Mouse (Mus musculus) forebrain, embryonic 10.5 days (tissue): ENCODE measurements around the gene Olfr819. TPM values are rescaled to one million over a fixed set of nuclear protein-coding genes. Genes with fewer than 3 reads are reported as not detected.
"Not testable (repeated sequence)": the region's sequence is repeated elsewhere in the genome, so short reads cannot be mapped to it uniquely, and the experiment has no call there.

Source experiments
- DNase-seq: peaks from one replicate; pipeline ENCODE4 v3.0.0-alpha.2; 2017; ENCODE audit warnings: low spot score; ENCODE audit errors: extremely low spot score
- H3K27ac ChIP-seq: fragments of 300-500 bp; sonication (generic); 2 replicates; pipeline ENCODE4 v1.5.1; 2016; ENCODE audit warnings: mild to moderate bottlenecking
- H3K27me3 ChIP-seq: fragments of 300-500 bp; sonication (generic); 2 replicates; pipeline ENCODE4 v1.6.1; 2016; ENCODE audit warnings: mild to moderate bottlenecking; ENCODE audit not compliant: poor library complexity, severe bottlenecking
- H3K36me3 ChIP-seq: fragments of 300-500 bp; sonication (generic); replicated peaks from 2 replicates; pipeline ENCODE4 v1.6.1; 2016; ENCODE audit warnings: mild to moderate bottlenecking, moderate library complexity
- H3K4me1 ChIP-seq: fragments of 300-500 bp; sonication (generic); 2 replicates; pipeline ENCODE4 v1.6.1; 2016
- H3K4me3 ChIP-seq: fragments of 300-500 bp; sonication (generic); 2 replicates; pipeline ENCODE4 v1.5.1; 2016; ENCODE audit warnings: mild to moderate bottlenecking, moderate library complexity
- H3K9me3 ChIP-seq: fragments of 300-500 bp; sonication (generic); 2 replicates; pipeline ENCODE4 v1.6.1; 2016; ENCODE audit warnings: mild to moderate bottlenecking, moderate library complexity
- WGBS: fragments of 180-500 bp; shearing (Covaris S2); methylation state at CpG from one replicate; pipeline ENCODE4 v1.1.7; 2016; 5-methylcytosine and 5-hydroxymethylcytosine counted together
- polyA plus RNA-seq: library from polyadenylated mRNA; unstranded; fragments of >200 nt; fragmentation: Nextera tagmentation; extraction: Ambion mirVana; gene quantifications from 2 replicates; pipeline ENCODE4 v1.2.1, GENCODE M21; 2016

Gene Olfr819
- polyA plus RNA-seq, result not detected in 2 replicates

DNA sequence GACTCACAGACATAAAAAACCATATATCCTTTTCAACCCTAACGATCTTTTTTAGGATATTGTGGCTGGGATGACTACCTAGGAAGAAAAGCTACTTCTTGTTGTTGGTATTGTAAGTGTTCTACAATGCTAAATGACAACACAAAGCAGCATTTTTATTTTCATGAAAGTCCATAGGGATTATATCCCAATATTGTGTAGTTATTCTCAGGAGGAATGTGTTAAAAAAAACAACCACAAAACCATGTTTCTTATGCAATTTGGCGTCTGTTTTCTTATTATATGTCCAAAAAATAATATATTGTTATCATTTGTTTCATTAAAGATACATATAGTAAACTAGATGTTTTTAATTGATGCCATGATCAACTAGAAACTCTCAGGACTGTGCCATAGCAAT lies at the start of gene Olfr819:
Gene Olfr819, minus strand, starts transcription at position 101 of the 400 bp plus-strand sequence.
- not testable (repeated sequence) for H3K4me3 ChIP-seq

DNA sequence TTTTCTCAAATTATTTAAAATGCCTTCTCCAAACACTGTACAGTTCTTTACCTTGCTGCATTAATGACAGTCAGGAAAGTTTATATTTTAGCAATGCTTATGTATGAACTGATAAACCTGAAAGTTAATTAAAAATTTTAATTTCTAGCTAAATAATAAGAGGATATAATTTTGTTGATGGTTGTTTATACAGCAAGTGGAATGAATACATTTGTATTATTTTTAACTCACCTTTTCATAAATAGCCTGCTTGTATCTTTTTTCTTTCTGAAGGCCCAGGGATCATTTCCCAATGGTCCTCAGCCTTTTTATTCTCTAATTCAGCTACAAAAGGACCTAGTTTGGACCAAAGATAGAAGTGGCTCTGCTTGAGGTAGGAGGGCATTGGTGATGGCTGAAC lies 45.3 kb upstream of the Olfr819 start, which contains the start of gene Olfr820:
Gene Olfr820, plus strand, starts transcription at position 301 of the 400 bp plus-strand sequence.
- DNase-seq, result no peak
- Histone ChIP-seq H3K9me3 (no peaks in the 10 kb centered on the region), H3K4me3 (no peak within 1 kb of the TSS), H3K27me3 (no peaks in the 10 kb centered on the region), H3K4me1 (no peaks in the 10 kb centered on the region), H3K27ac (no peak within 1 kb of the TSS), H3K36me3 (no peaks in the 10 kb centered on the region)

More for the DNA sequence above, at the start of gene Olfr819:
- H3K9me3 ChIP-seq, H3K27ac ChIP-seq, H3K27me3 ChIP-seq, H3K4me1 ChIP-seq, H3K36me3 ChIP-seq, DNase-seq: not testable (repeated sequence)
- 88% methylated on average over 2 of the region's 2 CpGs for WGBS

DNA sequence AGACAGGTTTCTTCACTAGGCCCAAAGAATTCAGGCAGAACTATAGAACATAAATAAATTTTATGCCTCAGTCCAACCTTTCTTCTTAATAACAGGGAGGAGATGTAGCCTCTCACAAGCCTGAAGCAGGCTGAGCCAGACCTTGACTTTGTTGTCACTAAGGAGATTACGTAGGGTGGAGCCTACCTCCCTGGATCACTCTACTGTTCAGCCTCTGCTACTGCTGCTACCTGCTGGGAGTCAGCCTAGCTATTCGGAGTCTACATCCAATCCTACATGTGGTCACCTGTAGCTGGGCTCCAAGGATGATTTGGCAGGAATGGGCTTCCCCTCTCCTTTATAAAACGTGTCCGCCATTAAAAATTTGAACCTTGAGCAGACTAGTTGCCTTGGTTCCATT lies 38.3 kb upstream of the Olfr819 start:
- not testable (repeated sequence) for H3K27me3 ChIP-seq, H3K27ac ChIP-seq, H3K4me3 ChIP-seq, DNase-seq, H3K4me1 ChIP-seq, H3K36me3 ChIP-seq
- H3K9me3 ChIP-seq, result peaks cover 15% of the 10 kb centered on the region; the same call in 1 of the 2 replicates
- WGBS, result 89% methylated on average over 4 of the region's 4 CpGs

DNA sequence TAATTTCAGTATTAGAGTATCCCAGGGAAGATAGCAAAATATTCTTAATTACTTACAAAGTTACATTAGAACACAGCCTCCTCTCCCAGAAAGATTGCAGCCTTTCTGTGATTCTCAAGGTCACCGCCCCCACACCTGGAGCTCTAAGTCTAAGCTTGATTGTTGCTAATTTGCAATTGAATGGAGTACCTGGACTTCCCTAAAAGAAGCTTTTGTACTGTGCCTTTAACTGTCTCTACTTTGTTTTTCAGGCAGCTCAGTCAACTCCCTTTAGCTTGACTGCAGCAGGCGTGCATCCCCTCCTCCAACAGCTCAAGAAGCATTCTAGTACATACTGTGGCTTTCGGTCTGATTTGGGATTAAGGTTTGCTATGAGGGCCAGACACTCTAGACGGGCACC lies 37.0 kb upstream of the Olfr819 start:
- H3K27me3 ChIP-seq, H3K36me3 ChIP-seq, H3K27ac ChIP-seq, H3K4me3 ChIP-seq, H3K4me1 ChIP-seq, DNase-seq: not testable (repeated sequence)
- 85% methylated on average over 4 of the region's 4 CpGs for whole genome bisulfite sequencing
- peaks cover 15% of the 10 kb centered on the region; the same call in 1 of the 2 replicates for H3K9me3 ChIP-seq

DNA sequence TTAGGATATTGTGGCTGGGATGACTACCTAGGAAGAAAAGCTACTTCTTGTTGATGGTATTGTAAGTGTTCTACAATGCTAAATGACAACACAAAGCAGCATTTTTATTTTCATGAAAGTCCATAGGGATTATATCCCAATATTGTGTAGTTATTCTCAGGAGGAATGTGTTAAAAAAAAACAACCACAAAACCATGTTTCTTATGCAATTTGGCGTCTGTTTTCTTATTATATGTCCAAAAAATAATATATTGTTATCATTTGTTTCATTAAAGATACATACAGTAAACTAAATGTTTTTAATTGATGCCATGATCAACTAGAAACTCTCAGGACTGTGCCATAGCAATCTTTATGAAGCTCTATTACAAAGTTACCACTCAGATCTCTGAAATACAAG lies 17.9 kb upstream of the Olfr819 start, which contains the start of gene Gm10310:
Gene Gm10310, minus strand, starts transcription at position 101 of the 400 bp plus-strand sequence.
- H3K4me1 ChIP-seq, H3K27me3 ChIP-seq, H3K27ac ChIP-seq, H3K9me3 ChIP-seq, H3K4me3 ChIP-seq, DNase-seq, H3K36me3 ChIP-seq: not testable (repeated sequence)
- no CpG with 5 or more reads among the region's 1 CpGs for whole genome bisulfite sequencing

DNA sequence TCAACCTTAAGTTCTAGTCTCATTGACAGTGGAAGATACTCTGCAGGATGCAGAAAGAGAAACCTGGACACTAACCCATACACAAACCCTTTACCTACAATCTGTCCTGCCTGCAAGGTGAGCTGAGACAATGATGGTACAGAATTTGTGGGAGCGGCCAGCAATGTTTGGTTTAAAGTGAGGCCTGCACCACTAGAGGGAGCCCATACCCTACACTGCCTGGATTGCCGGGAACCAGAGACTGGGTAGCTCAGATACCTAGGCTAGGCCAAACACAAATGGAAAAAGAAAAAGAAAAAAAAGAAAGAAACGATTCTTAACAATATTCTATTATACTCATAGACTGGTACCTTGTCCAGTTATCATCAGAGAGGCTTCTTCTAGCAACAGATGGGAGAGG lies 14.8 kb upstream of the Olfr819 start:
- not testable (repeated sequence) for H3K4me3 ChIP-seq, H3K27ac ChIP-seq, H3K9me3 ChIP-seq, H3K4me1 ChIP-seq, DNase-seq, H3K36me3 ChIP-seq, H3K27me3 ChIP-seq
- no CpG with 5 or more reads among the region's 3 CpGs for WGBS

DNA sequence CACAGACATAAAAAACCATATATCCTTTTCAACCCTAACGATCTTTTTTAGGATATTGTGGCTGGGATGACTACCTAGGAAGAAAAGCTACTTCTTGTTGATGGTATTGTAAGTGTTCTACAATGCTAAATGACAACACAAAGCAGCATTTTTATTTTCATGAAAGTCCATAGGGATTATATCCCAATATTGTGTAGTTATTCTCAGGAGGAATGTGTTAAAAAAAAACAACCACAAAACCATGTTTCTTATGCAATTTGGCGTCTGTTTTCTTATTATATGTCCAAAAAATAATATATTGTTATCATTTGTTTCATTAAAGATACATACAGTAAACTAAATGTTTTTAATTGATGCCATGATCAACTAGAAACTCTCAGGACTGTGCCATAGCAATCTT lies 9.0 kb upstream of the Olfr819 start, which contains the start of gene Olfr247:
Gene Olfr247, minus strand, starts transcription at position 101 of the 400 bp plus-strand sequence.
- DNase-seq, H3K4me1 ChIP-seq, H3K27me3 ChIP-seq, H3K27ac ChIP-seq, H3K4me3 ChIP-seq, H3K9me3 ChIP-seq, H3K36me3 ChIP-seq: not testable (repeated sequence)
- WGBS, result no CpG with 5 or more reads among the region's 2 CpGs

DNA sequence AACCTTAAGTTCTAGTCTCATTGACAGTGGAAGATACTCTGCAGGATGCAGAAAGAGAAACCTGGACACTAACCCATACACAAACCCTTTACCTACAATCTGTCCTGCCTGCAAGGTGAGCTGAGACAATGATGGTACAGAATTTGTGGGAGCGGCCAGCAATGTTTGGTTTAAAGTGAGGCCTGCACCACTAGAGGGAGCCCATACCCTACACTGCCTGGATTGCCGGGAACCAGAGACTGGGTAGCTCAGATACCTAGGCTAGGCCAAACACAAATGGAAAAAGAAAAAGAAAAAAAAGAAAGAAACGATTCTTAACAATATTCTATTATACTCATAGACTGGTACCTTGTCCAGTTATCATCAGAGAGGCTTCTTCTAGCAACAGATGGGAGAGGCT lies 5.9 kb upstream of the Olfr819 start:
- WGBS, result no CpG with 5 or more reads among the region's 3 CpGs
- H3K9me3 ChIP-seq, H3K36me3 ChIP-seq, H3K27ac ChIP-seq, H3K27me3 ChIP-seq, H3K4me1 ChIP-seq, DNase-seq, H3K4me3 ChIP-seq: not testable (repeated sequence)

DNA sequence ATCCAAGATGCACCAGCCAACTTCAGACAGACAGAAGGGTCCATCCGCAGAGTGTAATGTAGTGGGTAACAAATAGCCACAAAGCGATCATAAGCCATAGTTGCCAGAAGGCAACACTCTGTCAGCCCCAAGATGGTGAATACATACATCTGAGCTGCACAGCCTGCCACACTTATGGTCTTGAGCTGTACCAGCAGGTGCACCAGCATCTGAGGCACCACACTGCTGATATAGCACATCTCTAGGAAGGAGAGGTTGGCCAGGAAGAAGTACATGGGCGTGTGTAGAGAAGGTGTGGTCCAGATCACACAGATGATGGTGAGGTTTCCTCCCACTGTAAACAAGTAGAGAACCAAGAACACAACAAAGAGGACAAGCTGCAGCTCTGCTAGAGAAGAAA lies 834 bp downstream of the Olfr819 start:
- H3K4me3 ChIP-seq, H3K9me3 ChIP-seq, H3K27ac ChIP-seq, H3K4me1 ChIP-seq, DNase-seq, H3K27me3 ChIP-seq, H3K36me3 ChIP-seq: not testable (repeated sequence)
- 93% methylated on average over 2 of the region's 3 CpGs for WGBS

DNA sequence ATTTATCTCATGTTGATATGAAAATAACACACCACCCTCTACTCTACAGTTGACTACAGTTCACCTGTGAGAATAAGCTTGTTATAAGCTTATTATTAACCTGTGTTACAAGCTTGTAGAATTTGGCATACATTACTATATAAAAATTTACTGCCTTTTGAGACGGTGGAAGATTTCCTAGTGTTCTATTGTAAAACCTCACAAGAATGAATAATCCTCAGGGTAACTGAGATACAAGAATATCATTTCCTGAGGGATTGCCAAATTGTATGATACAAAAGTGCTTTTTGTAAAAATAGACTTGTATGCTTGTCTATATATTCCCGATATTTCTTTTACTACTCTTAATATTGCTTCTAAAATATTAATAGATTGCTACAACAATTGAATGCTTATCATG lies 18.1 kb downstream of the Olfr819 start, which contains the start of gene Olfr818:
Gene Olfr818, minus strand, starts transcription at position 101 of the 400 bp plus-strand sequence.
- no peak within 1 kb of the TSS for H3K27ac ChIP-seq
- no peaks in the 10 kb centered on the region for H3K27me3 ChIP-seq
- no peaks in the 10 kb centered on the region for H3K4me1 ChIP-seq
- WGBS, result 89% methylated on average over 2 of the region's 2 CpGs
- H3K36me3 ChIP-seq, result no peaks in the 10 kb centered on the region
- DNase-seq, result no peak
- no peak within 1 kb of the TSS for H3K4me3 ChIP-seq
- H3K9me3 ChIP-seq, result no peaks in the 10 kb centered on the region

DNA sequence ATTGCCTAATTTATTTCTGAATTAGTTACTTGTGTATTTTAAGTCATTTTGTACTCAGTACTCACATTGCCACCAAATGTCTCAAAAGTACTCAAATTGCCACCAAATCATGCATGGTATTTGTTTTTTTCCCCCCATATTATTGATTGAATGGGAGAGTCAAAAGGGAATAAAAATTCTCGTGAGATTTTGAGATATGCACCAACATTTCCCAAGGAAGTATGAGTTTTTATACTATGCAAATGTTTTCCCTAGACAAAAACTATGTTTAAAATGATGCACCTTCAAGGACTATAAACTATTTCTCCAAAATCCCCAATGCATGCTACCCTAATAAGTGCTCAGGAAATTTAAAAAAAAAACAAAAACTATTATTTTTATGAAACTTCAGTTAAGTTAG lies 51.6 kb downstream of the Olfr819 start, which contains the start of gene Olfr816:
Gene Olfr816, minus strand, starts transcription at position 101 of the 400 bp plus-strand sequence.
- DNase-seq, result no peak
- WGBS, result 80% methylated on average over 1 of the region's 1 CpGs
- Histone ChIP-seq H3K27me3 (no peaks in the 10 kb centered on the region), H3K36me3 (no peaks in the 10 kb centered on the region), H3K27ac (no peak within 1 kb of the TSS), H3K4me1 (no peaks in the 10 kb centered on the region), H3K4me3 (no peak within 1 kb of the TSS), H3K9me3 (no peaks in the 10 kb centered on the region)
